Mouse (Mus musculus) G1E (cell line): Measurements from ENCODE around the gene Pbld2. TPM values are rescaled to one million over a fixed set of nuclear protein-coding genes. Genes with fewer than 3 reads are reported as not detected.

ENCODE experiments used
- ATAC-seq: 2 replicates; pipeline ENCODE4 v1.8.0; 2016; ENCODE audit warnings: mild to moderate bottlenecking; ENCODE audit not compliant: insufficient number of reproducible peaks, poor library complexity, low FRiP score, severe bottlenecking; ENCODE audit errors: extremely low read depth
- DNase-seq: peaks from one replicate; pipeline ENCODE4 v3.0.0; 2012; ENCODE audit warnings: low spot score
- H3K27me3 ChIP-seq: 2 replicates; pipeline ENCODE4 v1.6.1; 2012; ENCODE audit warnings: mild to moderate bottlenecking, low read length, inconsistent platforms; ENCODE audit not compliant: insufficient read depth
- H3K36me3 ChIP-seq: replicated peaks from 2 replicates; pipeline ENCODE3; 2012; ENCODE audit warnings: mild to moderate bottlenecking, inconsistent platforms
- H3K4me1 ChIP-seq: 2 replicates; pipeline ENCODE4 v1.6.1; 2012; ENCODE audit warnings: low read depth, low read length, inconsistent platforms, mixed read lengths; ENCODE audit not compliant: insufficient read depth
- H3K4me3 ChIP-seq: 2 replicates; pipeline ENCODE4 v1.5.1; 2012; ENCODE audit warnings: low read depth, mild to moderate bottlenecking, inconsistent platforms, low read length, moderate library complexity, mixed read lengths
- H3K9me3 ChIP-seq: replicated peaks from 2 replicates; pipeline ENCODE4 v1.6.1; 2012; ENCODE audit warnings: inconsistent platforms
- CTCF ChIP-seq: IDR thresholded peaks from 2 replicates; pipeline ENCODE4 v1.5.1; 2012; ENCODE audit warnings: low read depth, low read length, inconsistent platforms, mixed read lengths
- GATA1 ChIP-seq: IDR thresholded peaks from 2 replicates; pipeline ENCODE4 v1.6.1; 2012; ENCODE audit warnings: borderline replicate concordance, low read length, inconsistent platforms, mixed read lengths
- GATA2 ChIP-seq: IDR thresholded peaks from 2 replicates; pipeline ENCODE4 v1.6.1; 2012; ENCODE audit warnings: low read depth, low read length, inconsistent platforms, borderline replicate concordance
- POLR2AphosphoS5 ChIP-seq: IDR thresholded peaks from 2 replicates; pipeline ENCODE4 v1.6.1; 2012; ENCODE audit warnings: low read depth, low read length, inconsistent platforms; ENCODE audit not compliant: insufficient replicate concordance
- TAL1 ChIP-seq: conservative IDR thresholded peaks from 2 replicates; pipeline ENCODE4 v1.6.1; 2012; ENCODE audit warnings: low read depth, low read length, inconsistent platforms, mixed read lengths
- polyA plus RNA-seq: library from polyadenylated mRNA; stranded (reverse); fragments of >175 nt; gene quantifications from 2 replicates; pipeline ENCODE4 v1.2.3, GENCODE M21; 2012
- total RNA-seq, 2 experiments: library from RNA; stranded (forward) in 1 of 2; stranded (reverse) in 1 of 2; fragments of 200-1000 nt in 1 of 2; fragments of >200 nt in 1 of 2; fragmentation: Nextera tagmentation in 1 of 2; gene quantifications; 2 replicates each; pipeline ENCODE4 v1.2.3; 2014 to 2017

Pbld2 gene
- total and polyA plus RNA-seq, 3 experiments = not detected

DNA sequence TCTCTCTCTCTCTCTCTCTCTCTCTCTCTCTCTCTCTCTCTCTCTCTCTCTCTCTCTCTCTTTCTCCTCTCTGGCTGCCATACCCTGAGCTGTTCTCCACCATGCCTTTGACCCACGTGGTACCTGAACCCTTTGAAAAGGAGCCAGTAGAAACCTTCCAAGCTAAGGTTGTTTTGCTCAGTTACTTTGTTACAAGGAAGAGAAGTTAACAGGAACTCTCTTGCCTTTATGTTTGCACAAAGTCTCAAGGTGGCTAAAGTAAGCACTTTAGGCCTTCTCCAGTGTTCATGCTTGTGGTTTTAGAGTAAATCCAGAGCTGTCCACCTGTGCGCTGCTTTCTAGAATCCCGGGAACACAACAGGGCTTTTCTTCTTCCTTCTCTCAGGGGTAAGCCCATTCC, 8.2 kb downstream of the Pbld2 start:
- ATAC-seq (no peak), DNase-seq (no peak)
- Histone ChIP-seq H3K36me3 (no peaks in the 10 kb centered on the region), H3K4me1 (no peaks in the 10 kb centered on the region), H3K27me3 (peaks cover 7% of the 10 kb centered on the region), H3K9me3 (no peaks in the 10 kb centered on the region), H3K4me3 (no peak overlapping the region)
- TF ChIP-seq GATA1 = no peak
- TF ChIP-seq CTCF = no peak
- no peak for TF ChIP-seq GATA2
- TF ChIP-seq POLR2AphosphoS5 = no peak
- TF ChIP-seq TAL1 = no peak

DNA sequence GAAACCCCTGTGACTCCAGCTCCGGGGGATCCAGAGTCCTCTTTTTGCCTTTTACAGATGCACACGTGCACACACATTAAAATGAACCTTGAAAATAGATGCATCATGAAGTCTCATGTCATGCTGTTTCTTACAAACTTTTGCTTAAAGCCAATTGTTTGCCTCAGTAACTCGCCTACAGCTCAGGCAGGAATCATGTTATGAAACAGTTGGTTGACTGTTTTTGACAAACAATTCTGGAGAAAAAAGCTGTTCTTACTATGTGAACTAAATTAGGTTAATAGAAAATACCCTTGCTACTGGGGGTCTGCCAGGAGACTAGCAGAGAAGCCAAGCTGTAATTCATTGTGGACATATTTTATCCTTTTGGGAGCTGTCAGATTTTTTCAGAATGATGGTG, 8.8 kb downstream of the Pbld2 start:
- Histone ChIP-seq H3K4me1 (no peaks in the 10 kb centered on the region), H3K27me3 (peaks cover 9% of the 10 kb centered on the region), H3K4me3 (no peak overlapping the region), H3K36me3 (no peaks in the 10 kb centered on the region), H3K9me3 (no peaks in the 10 kb centered on the region)
- DNase-seq (no peak), ATAC-seq (no peak)
- TF ChIP-seq POLR2AphosphoS5 = no peak
- no peak for TF ChIP-seq TAL1
- TF ChIP-seq GATA1 = no peak
- TF ChIP-seq GATA2 = no peak
- no peak for TF ChIP-seq CTCF

DNA sequence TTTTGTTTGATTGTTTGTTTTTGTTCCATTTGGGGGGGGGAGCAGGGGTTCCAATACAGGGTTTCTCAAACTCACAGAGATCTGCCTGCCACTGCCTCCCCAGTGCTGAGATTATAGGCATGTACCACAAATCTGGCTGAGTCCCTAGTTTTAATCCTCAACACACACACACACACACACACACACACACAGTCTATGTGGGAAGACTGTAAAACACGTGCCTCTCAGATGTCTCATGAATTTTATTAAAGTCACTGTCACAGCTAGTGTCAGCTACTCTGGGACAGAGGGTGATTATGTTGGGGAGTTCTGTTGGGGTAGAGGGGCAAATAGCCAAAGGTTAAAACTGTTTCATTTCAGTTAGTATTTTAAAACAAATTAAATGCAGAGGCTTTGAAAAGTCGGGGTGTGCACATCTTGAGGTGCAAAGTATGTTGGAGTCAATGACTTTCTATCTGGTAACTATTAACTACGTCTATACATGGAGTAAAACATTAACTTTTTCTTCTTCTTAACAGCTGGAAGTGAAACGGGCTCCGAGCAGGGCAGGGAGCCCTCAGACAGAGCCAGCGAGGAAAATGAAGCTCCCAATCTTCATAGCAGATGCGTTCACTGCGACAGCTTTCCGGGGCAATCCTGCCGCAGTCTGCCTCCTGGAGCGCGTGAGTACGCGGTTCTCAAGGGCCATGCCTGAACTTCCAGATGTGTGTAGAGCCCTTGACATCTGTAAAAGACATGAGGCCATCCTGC, 14.6 kb downstream of the Pbld2 start:
- Histone ChIP-seq H3K27me3 (peaks cover 10% of the 10 kb centered on the region; the same call in 1 of the 2 replicates), H3K4me3 (no peak overlapping the region), H3K36me3 (no peaks in the 10 kb centered on the region), H3K9me3 (no peaks in the 10 kb centered on the region), H3K4me1 (no peaks in the 10 kb centered on the region)
- TF ChIP-seq CTCF = no peak
- TF ChIP-seq GATA1 = no peak
- no peak for TF ChIP-seq POLR2AphosphoS5
- TF ChIP-seq GATA2 = no peak
- TF ChIP-seq TAL1 = no peak
- DNase-seq (no peak), ATAC-seq (no peak)

DNA sequence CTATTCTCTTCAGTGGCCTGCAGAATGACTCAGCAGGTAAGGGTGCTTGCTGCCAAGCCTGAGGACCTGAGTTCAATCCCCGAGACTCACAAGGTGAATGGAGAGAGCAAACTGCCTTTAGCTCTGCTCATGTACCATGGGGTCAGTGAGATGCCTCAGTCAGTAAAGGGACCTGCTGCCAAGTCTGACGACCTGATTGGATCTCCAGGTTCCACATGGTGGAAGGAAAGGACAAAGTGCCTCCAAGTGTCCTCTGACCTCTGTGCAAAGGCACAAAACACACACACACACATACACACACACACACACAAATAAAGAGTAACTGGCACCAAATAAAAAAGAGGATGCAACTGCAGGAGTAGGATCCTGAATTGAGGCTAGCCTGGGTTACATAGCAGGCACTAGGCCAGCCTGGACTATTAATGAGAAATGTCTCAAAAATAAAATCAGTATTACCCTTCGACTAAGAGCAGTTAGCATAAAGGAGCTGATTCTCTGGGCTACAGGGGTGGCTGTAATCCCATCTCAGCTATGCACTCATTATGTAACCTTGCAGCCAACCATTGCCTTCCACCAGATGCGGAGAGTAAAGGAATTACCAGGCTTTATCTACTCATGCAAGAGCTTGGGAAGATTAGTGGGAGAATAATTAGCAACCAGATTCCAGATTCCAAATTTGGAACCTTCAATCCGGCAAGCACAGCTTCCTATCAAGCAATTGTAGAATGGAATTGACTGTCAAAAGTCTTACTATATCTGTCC, 15.9 kb downstream of the Pbld2 start:
- Histone ChIP-seq H3K4me3 (no peak overlapping the region), H3K27me3 (peaks cover 11% of the 10 kb centered on the region), H3K36me3 (no peaks in the 10 kb centered on the region), H3K9me3 (no peaks in the 10 kb centered on the region), H3K4me1 (no peaks in the 10 kb centered on the region)
- ATAC-seq (no peak), DNase-seq (no peak)
- TF ChIP-seq TAL1 (no peak), CTCF (no peak), POLR2AphosphoS5 (no peak), GATA2 (no peak), GATA1 (no peak)

DNA sequence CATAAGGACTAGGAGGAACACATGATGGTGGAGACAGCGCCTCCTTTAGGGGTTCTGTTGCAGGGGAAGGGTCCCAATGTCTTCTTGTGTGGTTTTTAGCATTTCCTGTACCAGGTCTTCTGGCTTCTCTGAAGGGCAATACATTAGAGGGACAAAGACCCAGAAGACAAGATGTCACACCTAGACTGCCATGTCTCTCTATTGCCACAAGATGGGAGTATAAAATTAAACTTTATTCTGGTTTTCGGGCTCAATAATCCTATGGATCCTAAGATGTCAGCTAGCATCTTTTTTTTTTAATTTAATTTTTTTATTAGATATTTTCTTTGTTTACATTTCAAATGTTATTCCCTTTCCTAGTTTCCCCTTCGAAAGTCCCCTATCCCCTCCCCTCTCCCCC, 19.0 kb downstream of the Pbld2 start:
- H3K9me3 ChIP-seq = no peaks in the 10 kb centered on the region
- DNase-seq (no peak), ATAC-seq (no peak)
- H3K4me3 ChIP-seq = no peak overlapping the region
- TF ChIP-seq GATA1 (no peak), CTCF (no peak), GATA2 (no peak), TAL1 (no peak), POLR2AphosphoS5 (no peak)
- no peaks in the 10 kb centered on the region for H3K4me1 ChIP-seq
- no peaks in the 10 kb centered on the region for H3K36me3 ChIP-seq
- peaks cover 6% of the 10 kb centered on the region for H3K27me3 ChIP-seq

DNA sequence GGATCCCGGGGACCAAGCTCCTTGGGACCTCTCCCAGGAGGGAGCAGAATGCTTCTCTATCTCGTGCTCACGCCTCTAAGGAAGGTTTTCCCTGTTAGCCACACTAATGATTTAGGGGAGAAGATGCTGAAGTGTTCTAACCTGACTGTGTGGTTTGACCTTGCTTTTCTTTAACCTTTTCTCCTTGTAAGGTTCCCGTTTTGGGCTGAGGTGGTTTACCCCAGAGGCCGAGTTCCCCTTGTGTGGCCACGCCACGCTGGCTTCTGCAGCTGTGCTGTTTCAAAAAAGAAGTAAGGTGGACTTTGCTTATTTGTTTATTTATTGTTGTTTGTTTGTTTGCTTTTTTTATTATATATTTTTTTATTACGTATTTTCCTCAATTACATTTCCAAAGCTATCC, 23.6 kb downstream of the Pbld2 start:
- ATAC-seq (no peak), DNase-seq (no peak)
- Histone ChIP-seq H3K4me3 (no peak overlapping the region), H3K4me1 (no peaks in the 10 kb centered on the region), H3K9me3 (no peaks in the 10 kb centered on the region), H3K36me3 (no peaks in the 10 kb centered on the region), H3K27me3 (peaks cover 2% of the 10 kb centered on the region; the same call in 1 of the 2 replicates)
- no peak for TF ChIP-seq CTCF
- no peak for TF ChIP-seq GATA1
- TF ChIP-seq TAL1 = no peak
- TF ChIP-seq POLR2AphosphoS5 = no peak
- TF ChIP-seq GATA2 = no peak

DNA sequence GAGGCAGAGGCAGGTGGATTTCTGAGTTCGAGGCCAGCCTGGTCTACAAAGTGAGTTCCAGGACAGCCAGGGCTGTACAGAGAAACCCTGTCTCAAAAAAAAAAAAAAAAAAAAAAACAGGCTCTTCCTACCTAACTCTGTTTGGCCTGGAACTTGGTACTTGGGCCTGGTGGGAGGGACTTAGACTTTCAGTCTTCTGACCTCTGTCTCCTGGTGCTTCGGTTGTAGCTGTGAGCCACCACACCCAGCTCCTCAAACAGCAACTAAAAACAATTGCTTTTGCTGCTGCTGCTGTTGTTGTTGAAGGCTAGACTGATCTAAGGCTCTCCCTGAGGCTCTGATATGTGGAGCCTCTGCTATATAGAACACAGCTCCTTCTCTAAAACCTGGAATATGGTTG, 25.0 kb downstream of the Pbld2 start:
- H3K9me3 ChIP-seq = no peaks in the 10 kb centered on the region
- ATAC-seq (no peak), DNase-seq (no peak)
- H3K27me3 ChIP-seq = peaks cover 2% of the 10 kb centered on the region; the same call in 1 of the 2 replicates
- H3K36me3 ChIP-seq = no peaks in the 10 kb centered on the region
- no peak for TF ChIP-seq CTCF
- TF ChIP-seq GATA1 = no peak
- no peak for TF ChIP-seq POLR2AphosphoS5
- TF ChIP-seq TAL1 = no peak
- TF ChIP-seq GATA2 = no peak
- no peak overlapping the region for H3K4me3 ChIP-seq
- no peaks in the 10 kb centered on the region for H3K4me1 ChIP-seq
